Mouse (Mus musculus) midbrain, embryonic 16.5 days (tissue): Measurements from ENCODE around the gene Armh2. TPM values are rescaled to one million over a fixed set of nuclear protein-coding genes. Genes with fewer than 3 reads are reported as not detected.

Experiments
- ATAC-seq: fragments of 200-750 bp; cut with Nextera tagmentation; 2 replicates; pipeline ENCODE4 v1.8.0; 2017; ENCODE audit warnings: moderate TSS enrichment
- H3K27ac ChIP-seq: fragments of 300-500 bp; sonication (generic); 2 replicates; pipeline ENCODE4 v1.5.1; 2014; ENCODE audit warnings: mild to moderate bottlenecking, low read length, mixed read lengths
- H3K27me3 ChIP-seq: fragments of 300-500 bp; sonication (generic); 2 replicates; pipeline ENCODE4 v1.6.1; 2014; ENCODE audit warnings: low read depth, low read length, mixed read lengths; ENCODE audit not compliant: control insufficient read depth, insufficient read depth
- H3K36me3 ChIP-seq: fragments of 300-500 bp; sonication (generic); 2 replicates; pipeline ENCODE4 v1.6.1; 2014; ENCODE audit warnings: mild to moderate bottlenecking, low read length, moderate library complexity, mixed read lengths; ENCODE audit not compliant: control insufficient read depth, insufficient read depth
- H3K4me1 ChIP-seq: fragments of 300-500 bp; sonication (generic); 2 replicates; pipeline ENCODE4 v1.6.1; 2014; ENCODE audit warnings: mild to moderate bottlenecking, low read length, mixed read lengths; ENCODE audit not compliant: control insufficient read depth, insufficient read depth
- H3K4me2 ChIP-seq: fragments of 300-500 bp; sonication (generic); 2 replicates; pipeline ENCODE4 v1.6.1; 2014; ENCODE audit warnings: mild to moderate bottlenecking, low read length, mixed read lengths
- H3K4me3 ChIP-seq: fragments of 300-500 bp; sonication (generic); 2 replicates; pipeline ENCODE4 v1.5.1; 2014; ENCODE audit warnings: low read depth, mild to moderate bottlenecking, low read length, moderate library complexity, mixed read lengths
- H3K9ac ChIP-seq: fragments of 300-500 bp; sonication (generic); 2 replicates; pipeline ENCODE4 v1.6.1; 2014; ENCODE audit warnings: low read depth, low read length, mixed read lengths
- H3K9me3 ChIP-seq: fragments of 300-500 bp; sonication (generic); replicated peaks from 2 replicates; pipeline ENCODE4 v1.6.1; 2014; ENCODE audit warnings: mild to moderate bottlenecking, low read length, mixed read lengths; ENCODE audit not compliant: control insufficient read depth, poor library complexity, severe bottlenecking
- WGBS: fragments of 180-500 bp; shearing (Covaris S2); extraction: QIAGEN DNeasy Blood & Tissue Kit; methylation state at CpG from one replicate; pipeline ENCODE4 v1.1.7; 2014; 5-methylcytosine and 5-hydroxymethylcytosine counted together
- polyA plus RNA-seq: library from polyadenylated mRNA; unstranded; fragments of >200 nt; fragmentation: Nextera tagmentation; extraction: Ambion mirVana; gene quantifications from 2 replicates; pipeline ENCODE4 v1.2.1, GENCODE M21; 2015

The Armh2 gene
- polyA plus RNA-seq, 1 experiment from 2014 or later: not detected

- no peaks in the 10 kb centered on the region for H3K9me3 ChIP-seq
- H3K36me3 ChIP-seq: peaks cover 19% of the 10 kb centered on the region
- ATAC-seq: no peak
- H3K27ac ChIP-seq: no peak overlapping the region
- WGBS: 56% methylated on average over 5 of the region's 5 CpGs
- no peak overlapping the region for H3K9ac ChIP-seq
- no peaks in the 10 kb centered on the region for H3K4me1 ChIP-seq
- no peaks in the 10 kb centered on the region for H3K27me3 ChIP-seq
- no peak overlapping the region for H3K4me2 ChIP-seq
- no peak overlapping the region for H3K4me3 ChIP-seq
These were observed 25.4 kb upstream of the Armh2 start for GRCm38 (mm10) chr13:24715601-24716000.

GRCm38 (mm10) chr13:24716441-24716840 is 24.6 kb upstream of the Armh2 start:
- no peak for ATAC-seq
- peaks cover 19% of the 10 kb centered on the region for H3K36me3 ChIP-seq
- H3K9me3 ChIP-seq: no peaks in the 10 kb centered on the region
- H3K4me3 ChIP-seq: no peak overlapping the region
- H3K9ac ChIP-seq: no peak overlapping the region
- H3K4me1 ChIP-seq: no peaks in the 10 kb centered on the region
- no peak overlapping the region for H3K4me2 ChIP-seq
- WGBS: 86% methylated on average over 9 of the region's 9 CpGs
- H3K27ac ChIP-seq: no peak overlapping the region
- no peaks in the 10 kb centered on the region for H3K27me3 ChIP-seq

- 82% methylated on average over 7 of the region's 7 CpGs for WGBS
- Histone ChIP-seq H3K4me3 (no peak overlapping the region), H3K27me3 (no peaks in the 10 kb centered on the region), H3K9me3 (no peaks in the 10 kb centered on the region), H3K27ac (no peak overlapping the region), H3K4me2 (no peak overlapping the region), H3K36me3 (peaks cover 23% of the 10 kb centered on the region), H3K4me1 (no peaks in the 10 kb centered on the region), H3K9ac (no peak overlapping the region)
- ATAC-seq: no peak
These were observed 23.4 kb upstream of the Armh2 start for GRCm38 (mm10) chr13:24717677-24718076.

GRCm38 (mm10) chr13:24721502-24721901 is 19.5 kb upstream of the Armh2 start:
- WGBS: 83% methylated on average over 10 of the region's 10 CpGs
- H3K4me3 ChIP-seq: no peak overlapping the region
- no peak overlapping the region for H3K9ac ChIP-seq
- H3K27ac ChIP-seq: no peak overlapping the region
- H3K27me3 ChIP-seq: no peaks in the 10 kb centered on the region
- no peak for ATAC-seq
- H3K9me3 ChIP-seq: no peaks in the 10 kb centered on the region
- H3K36me3 ChIP-seq: peaks cover 33% of the 10 kb centered on the region
- no peaks in the 10 kb centered on the region for H3K4me1 ChIP-seq
- H3K4me2 ChIP-seq: no peak overlapping the region

- no peak overlapping the region for H3K9ac ChIP-seq
- no peak overlapping the region for H3K27ac ChIP-seq
- ATAC-seq: no peak
- no peaks in the 10 kb centered on the region for H3K4me1 ChIP-seq
- no peak overlapping the region for H3K4me2 ChIP-seq
- no peaks in the 10 kb centered on the region for H3K27me3 ChIP-seq
- H3K4me3 ChIP-seq: no peak overlapping the region
- no peaks in the 10 kb centered on the region for H3K9me3 ChIP-seq
- WGBS: 66% methylated on average over 8 of the region's 8 CpGs
- H3K36me3 ChIP-seq: peaks cover 19% of the 10 kb centered on the region
These were observed 17.2 kb upstream of the Armh2 start for GRCm38 (mm10) chr13:24723699-24724394.

GRCm38 (mm10) chr13:24724395-24724759 is 16.7 kb upstream of the Armh2 start:
- H3K4me1 ChIP-seq: no peaks in the 10 kb centered on the region
- H3K27ac ChIP-seq: no peak overlapping the region
- H3K4me3 ChIP-seq: no peak overlapping the region
- 72% methylated on average over 4 of the region's 4 CpGs for WGBS
- H3K4me2 ChIP-seq: no peak overlapping the region
- H3K9ac ChIP-seq: no peak overlapping the region
- peaks cover 18% of the 10 kb centered on the region for H3K36me3 ChIP-seq
- H3K9me3 ChIP-seq: no peaks in the 10 kb centered on the region
- no peaks in the 10 kb centered on the region for H3K27me3 ChIP-seq
- ATAC-seq: no peak

GRCm38 (mm10) chr13:24729128-24729527 is 11.9 kb upstream of the Armh2 start:
- Histone ChIP-seq H3K4me1 (no peaks in the 10 kb centered on the region), H3K36me3 (peaks cover 11% of the 10 kb centered on the region), H3K4me2 (no peak overlapping the region), H3K27ac (no peak overlapping the region), H3K9me3 (no peaks in the 10 kb centered on the region), H3K9ac (no peak overlapping the region), H3K27me3 (no peaks in the 10 kb centered on the region), H3K4me3 (no peak overlapping the region)
- ATAC-seq: no peak
- 95% methylated on average over 5 of the region's 5 CpGs for WGBS

GRCm38 (mm10) chr13:24734502-24734901 is 6.5 kb upstream of the Armh2 start:
- Histone ChIP-seq H3K4me3 (no peak overlapping the region), H3K9ac (no peak overlapping the region), H3K4me2 (no peak overlapping the region), H3K27me3 (no peaks in the 10 kb centered on the region), H3K4me1 (no peaks in the 10 kb centered on the region), H3K9me3 (no peaks in the 10 kb centered on the region), H3K27ac (no peak overlapping the region), H3K36me3 (peaks cover 6% of the 10 kb centered on the region; the same call in 1 of the 2 replicates)
- ATAC-seq: no peak
- 82% methylated on average over 5 of the region's 5 CpGs for WGBS

- WGBS: 88% methylated on average over 6 of the region's 6 CpGs
- ATAC-seq: no peak
- Histone ChIP-seq H3K27me3 (no peaks in the 10 kb centered on the region), H3K36me3 (peaks cover 6% of the 10 kb centered on the region; the same call in 1 of the 2 replicates), H3K4me1 (no peaks in the 10 kb centered on the region), H3K9me3 (no peaks in the 10 kb centered on the region), H3K4me3 (no peak overlapping the region), H3K27ac (no peak overlapping the region), H3K9ac (no peak overlapping the region), H3K4me2 (no peak overlapping the region)
These were observed 5.4 kb upstream of the Armh2 start for GRCm38 (mm10) chr13:24735608-24736131.
